Mouse (Mus musculus): ENCODE measurements at regions not wholly inside any gene's neighbourhood (a gene's known extent, or its start where the extent isn't known, plus 50 kb on each side); places are given as distances from the start of the nearest gene placed in this dataset.
A peak's percentile ranks its signal among the peaks of the same experiment; 100 is the strongest.

DNA sequence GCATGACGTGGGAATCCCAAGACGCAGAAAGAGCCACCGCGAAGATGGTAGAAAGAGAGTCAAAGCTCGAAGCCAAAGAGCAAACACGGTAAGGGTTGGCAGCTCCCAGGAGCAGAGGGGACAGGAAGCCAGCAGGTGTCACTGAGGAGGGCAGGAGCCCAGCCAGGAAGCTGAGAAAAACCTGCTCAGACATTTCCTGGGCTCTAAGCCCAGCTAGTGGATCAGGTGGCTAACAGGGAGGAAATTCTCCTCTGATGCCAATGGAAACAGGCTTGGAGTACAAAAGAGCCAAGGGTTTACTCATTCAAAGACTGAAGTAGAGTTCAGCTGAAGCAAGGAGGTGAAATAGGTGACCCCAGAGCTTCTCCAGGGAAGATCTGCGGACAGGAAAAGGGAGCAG lies 368.9 kb downstream of the Nkx6-1 start:
- DNase-seq (ENCODE audit: low spot score) (peak; percentile 41), ATAC-seq (replicated peaks; ENCODE audit: low FRiP score, low TSS enrichment, low read depth) (no peak)
- Histone ChIP-seq H3K4me2 (ENCODE audit: low read length) (no peak overlapping the region), H3K36me3 (ENCODE audit: control insufficient read depth, insufficient read depth, low read length) (no peaks in the 10 kb centered on the region), H3K4me1 (replicated peaks; ENCODE audit: control insufficient read depth, insufficient read depth, low read length) (no peaks in the 10 kb centered on the region), H3K9me3 (ENCODE audit: control insufficient read depth, low read length) (no peaks in the 10 kb centered on the region), H3K27ac (ENCODE audit: low read depth) (no peak overlapping the region), H3K27me3 (replicated peaks; ENCODE audit: control insufficient read depth, insufficient read depth, low read length) (no peaks in the 10 kb centered on the region), H3K4me3 (ENCODE audit: low read depth, low read length) (no peak overlapping the region), H3K9ac (ENCODE audit: low read length) (no peak overlapping the region)
- WGBS = 68% methylated on average over 7 of the region's 7 CpGs

DNA sequence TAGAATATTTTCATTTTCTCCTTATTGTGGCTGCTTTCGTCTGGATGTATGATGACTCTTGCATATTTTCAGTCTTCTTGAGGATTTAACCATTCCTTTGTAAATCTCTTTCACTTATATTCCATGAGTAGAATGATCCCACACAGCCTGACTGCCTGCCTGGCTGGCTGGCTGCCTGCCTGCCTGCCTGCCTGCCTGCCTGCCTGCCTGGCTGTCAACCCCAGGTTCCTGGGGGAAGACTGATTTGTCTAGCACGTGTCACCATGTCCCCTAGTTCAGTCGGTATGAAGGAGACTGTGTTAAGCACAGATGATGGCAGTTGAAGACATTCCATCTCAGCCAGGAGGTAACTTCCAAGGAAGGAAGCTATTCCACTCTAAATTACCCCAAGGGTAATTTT lies 370.8 kb downstream of the Nkx6-1 start:
- Histone ChIP-seq H3K9ac (ENCODE audit: low read length) (no peak overlapping the region), H3K4me1 (replicated peaks; ENCODE audit: control insufficient read depth, insufficient read depth, low read length) (no peaks in the 10 kb centered on the region), H3K36me3 (ENCODE audit: control insufficient read depth, insufficient read depth, low read length) (no peaks in the 10 kb centered on the region), H3K27me3 (replicated peaks; ENCODE audit: control insufficient read depth, insufficient read depth, low read length) (no peaks in the 10 kb centered on the region), H3K4me3 (ENCODE audit: low read depth, low read length) (no peak overlapping the region), H3K9me3 (ENCODE audit: control insufficient read depth, low read length) (no peaks in the 10 kb centered on the region), H3K4me2 (ENCODE audit: low read length) (no peak overlapping the region), H3K27ac (ENCODE audit: low read depth) (no peak overlapping the region)
- WGBS = 74% methylated on average over 3 of the region's 3 CpGs
- ATAC-seq (replicated peaks; ENCODE audit: low FRiP score, low TSS enrichment, low read depth) = no peak
- no peak for DNase-seq (ENCODE audit: low spot score)

DNA sequence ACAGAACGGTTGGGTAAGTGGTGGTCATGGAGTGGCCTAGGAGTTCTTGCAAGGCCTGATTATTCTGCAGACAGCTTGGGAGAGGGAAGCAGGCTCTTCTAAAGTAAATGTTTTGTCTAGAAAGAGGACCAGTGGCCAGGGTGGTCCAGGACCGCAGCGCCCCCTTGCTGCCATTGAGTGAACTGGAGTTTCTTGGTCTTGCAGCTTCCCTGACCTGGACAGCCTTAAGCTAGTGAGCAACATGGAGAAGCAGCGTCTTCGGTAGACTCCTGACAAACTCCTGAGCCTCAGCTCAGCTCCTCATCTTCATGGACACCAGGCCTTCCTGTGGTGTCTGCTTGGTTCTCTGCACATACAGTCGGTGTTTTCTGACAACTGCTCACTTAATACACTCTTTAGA lies 376.4 kb downstream of the Nkx6-1 start:
- Histone ChIP-seq H3K4me2 (ENCODE audit: low read length) (no peak overlapping the region), H3K4me1 (replicated peaks; ENCODE audit: control insufficient read depth, insufficient read depth, low read length) (no peaks in the 10 kb centered on the region), H3K36me3 (ENCODE audit: control insufficient read depth, insufficient read depth, low read length) (no peaks in the 10 kb centered on the region), H3K9me3 (ENCODE audit: control insufficient read depth, low read length) (no peaks in the 10 kb centered on the region), H3K27me3 (replicated peaks; ENCODE audit: control insufficient read depth, insufficient read depth, low read length) (no peaks in the 10 kb centered on the region), H3K27ac (ENCODE audit: low read depth) (no peak overlapping the region), H3K9ac (ENCODE audit: low read length) (no peak overlapping the region), H3K4me3 (ENCODE audit: low read depth, low read length) (no peak overlapping the region)
- 55% methylated on average over 6 of the region's 6 CpGs for WGBS
- DNase-seq (ENCODE audit: low spot score) (peak; percentile 57), ATAC-seq (replicated peaks; ENCODE audit: low FRiP score, low TSS enrichment, low read depth) (no peak)

GRCm38 (mm10) chr5:101285941-101286340 lies 378.9 kb downstream of the Nkx6-1 start:
- Histone ChIP-seq H3K27ac (ENCODE audit: low read depth) (no peak overlapping the region), H3K4me3 (ENCODE audit: low read depth, low read length) (no peak overlapping the region), H3K4me1 (replicated peaks; ENCODE audit: control insufficient read depth, insufficient read depth, low read length) (no peaks in the 10 kb centered on the region), H3K4me2 (ENCODE audit: low read length) (no peak overlapping the region), H3K27me3 (replicated peaks; ENCODE audit: control insufficient read depth, insufficient read depth, low read length) (no peaks in the 10 kb centered on the region), H3K9me3 (ENCODE audit: control insufficient read depth, low read length) (no peaks in the 10 kb centered on the region), H3K36me3 (ENCODE audit: control insufficient read depth, insufficient read depth, low read length) (no peaks in the 10 kb centered on the region), H3K9ac (ENCODE audit: low read length) (no peak overlapping the region)
- ATAC-seq (replicated peaks; ENCODE audit: low FRiP score, low TSS enrichment, low read depth) (no peak), DNase-seq (ENCODE audit: low spot score) (no peak)
- 46% methylated on average over 7 of the region's 7 CpGs for WGBS

DNA sequence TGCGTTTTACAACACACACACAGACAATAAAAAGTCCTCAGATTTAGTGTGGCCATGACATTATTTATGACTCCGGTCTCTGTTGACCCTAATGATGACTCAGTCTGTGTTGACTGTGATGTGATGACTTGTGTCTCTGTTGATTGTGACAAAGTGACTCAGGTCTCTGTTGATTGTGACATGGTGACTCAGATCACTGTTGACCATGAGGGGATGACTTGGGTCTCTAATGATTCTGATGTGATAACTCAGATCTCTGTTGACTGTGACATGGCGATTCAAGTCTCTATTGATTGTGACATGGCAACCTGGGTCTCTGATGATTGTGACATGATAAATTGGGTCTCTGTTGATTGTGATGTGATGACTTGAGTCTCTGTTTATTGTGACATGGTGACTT lies 405.0 kb downstream of the Gpat3 start:
- 77% methylated on average over 3 of the region's 3 CpGs for WGBS
- DNase-seq (ENCODE audit: low spot score) (no peak), ATAC-seq (replicated peaks; ENCODE audit: low FRiP score, low TSS enrichment, low read depth) (no peak)
- Histone ChIP-seq H3K27me3 (replicated peaks; ENCODE audit: control insufficient read depth, insufficient read depth, low read length) (no peaks in the 10 kb centered on the region), H3K27ac (ENCODE audit: low read depth) (no peak overlapping the region), H3K36me3 (ENCODE audit: control insufficient read depth, insufficient read depth, low read length) (no peaks in the 10 kb centered on the region), H3K9ac (ENCODE audit: low read length) (no peak overlapping the region), H3K9me3 (ENCODE audit: control insufficient read depth, low read length) (no peaks in the 10 kb centered on the region), H3K4me3 (ENCODE audit: low read depth, low read length) (no peak overlapping the region), H3K4me1 (replicated peaks; ENCODE audit: control insufficient read depth, insufficient read depth, low read length) (no peaks in the 10 kb centered on the region), H3K4me2 (ENCODE audit: low read length) (no peak overlapping the region)

DNA sequence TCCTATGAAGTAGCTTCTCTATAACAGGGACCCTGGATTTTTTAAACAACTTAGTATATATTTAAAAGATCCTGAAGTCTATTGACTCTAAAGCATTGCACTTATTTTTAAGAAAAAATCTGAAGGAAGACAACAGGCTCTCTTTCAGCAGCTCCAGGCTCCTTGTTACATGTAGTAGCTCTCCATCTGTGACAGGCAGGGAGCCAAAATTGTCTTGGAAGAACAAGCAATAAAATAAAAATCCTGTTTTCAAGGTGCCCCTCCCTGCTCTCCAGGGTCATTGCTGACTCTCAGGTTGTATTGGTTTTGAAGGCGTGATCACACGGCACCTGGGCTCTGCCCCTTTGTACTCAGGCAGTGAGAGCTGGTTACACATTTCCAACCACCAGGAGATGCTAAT lies 397.1 kb downstream of the Gpat3 start:
- H3K36me3 ChIP-seq (ENCODE audit: control insufficient read depth, insufficient read depth, low read length) = no peaks in the 10 kb centered on the region
- H3K9ac ChIP-seq (ENCODE audit: low read length) = no peak overlapping the region
- H3K4me3 ChIP-seq (ENCODE audit: low read depth, low read length) = no peak overlapping the region
- peaks cover 4% of the 10 kb centered on the region; the same call in 1 of the 2 replicates for H3K4me1 ChIP-seq (replicated peaks; ENCODE audit: control insufficient read depth, insufficient read depth, low read length)
- no peak overlapping the region for H3K27ac ChIP-seq (ENCODE audit: low read depth)
- H3K9me3 ChIP-seq (ENCODE audit: control insufficient read depth, low read length) = no peaks in the 10 kb centered on the region
- H3K4me2 ChIP-seq (ENCODE audit: low read length) = no peak overlapping the region
- whole genome bisulfite sequencing = 67% methylated on average over 2 of the region's 2 CpGs
- ATAC-seq (replicated peaks; ENCODE audit: low FRiP score, low TSS enrichment, low read depth) (no peak), DNase-seq (ENCODE audit: low spot score) (no peak)
- H3K27me3 ChIP-seq (replicated peaks; ENCODE audit: control insufficient read depth, insufficient read depth, low read length) = no peaks in the 10 kb centered on the region

GRCm38 (mm10) chr5:101239298-101240118 lies 394.0 kb downstream of the Gpat3 start:
- WGBS = 37% methylated on average over 16 of the region's 16 CpGs

DNA sequence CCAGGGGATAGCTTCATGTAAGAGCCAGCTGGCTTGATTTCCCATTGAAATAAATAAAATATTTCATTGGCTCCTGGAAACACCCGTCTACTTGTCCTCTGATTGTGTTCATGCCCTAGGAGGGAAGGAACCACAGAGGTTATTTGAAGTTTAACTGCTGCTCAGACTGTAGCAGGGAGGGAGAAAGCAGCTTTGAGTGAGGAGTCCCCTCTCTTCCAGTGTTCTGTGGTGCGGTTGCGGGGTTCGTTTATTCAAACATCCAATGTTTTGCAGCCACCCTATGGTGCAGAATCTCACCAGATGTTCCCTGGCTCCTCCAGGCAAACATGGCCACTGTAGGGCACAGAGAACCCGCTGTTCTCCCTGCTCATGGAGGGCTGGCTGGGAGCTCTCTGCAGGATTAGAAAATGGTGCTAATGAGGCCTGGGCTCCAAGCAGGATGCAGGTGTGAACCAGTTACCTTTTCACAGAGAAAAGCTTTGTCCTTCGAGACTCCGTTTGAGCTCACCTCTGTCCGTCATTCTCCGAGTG lies 390.7 kb downstream of the Gpat3 start:
- peaks cover 4% of the 10 kb centered on the region; the same call in 1 of the 2 replicates for H3K4me1 ChIP-seq (replicated peaks; ENCODE audit: control insufficient read depth, insufficient read depth, low read length)
- no peaks in the 10 kb centered on the region for H3K9me3 ChIP-seq (ENCODE audit: control insufficient read depth, low read length)
- no peak overlapping the region for H3K9ac ChIP-seq (ENCODE audit: low read length)
- no peak overlapping the region for H3K27ac ChIP-seq (ENCODE audit: low read depth)
- no peak overlapping the region for H3K4me2 ChIP-seq (ENCODE audit: low read length)
- no peaks in the 10 kb centered on the region for H3K36me3 ChIP-seq (ENCODE audit: control insufficient read depth, insufficient read depth, low read length)
- H3K4me3 ChIP-seq (ENCODE audit: low read depth, low read length) = no peak overlapping the region
- DNase-seq (ENCODE audit: low spot score) (no peak), ATAC-seq (replicated peaks; ENCODE audit: low FRiP score, low TSS enrichment, low read depth) (no peak)
- 64% methylated on average over 9 of the region's 9 CpGs for WGBS
- H3K27me3 ChIP-seq (replicated peaks; ENCODE audit: control insufficient read depth, insufficient read depth, low read length) = no peaks in the 10 kb centered on the region

More at GRCm38 (mm10) chr5:101239298-101240118, 394.0 kb downstream of the Gpat3 start:
- H3K9ac ChIP-seq (ENCODE audit: low read length) = 0 out of 2 replicates have a peak overlapping the region, but pooled peaks have one; percentile 8
- peaks cover 4% of the 10 kb centered on the region; the same call in 1 of the 2 replicates for H3K4me1 ChIP-seq (replicated peaks; ENCODE audit: control insufficient read depth, insufficient read depth, low read length)
- H3K36me3 ChIP-seq (ENCODE audit: control insufficient read depth, insufficient read depth, low read length) = no peaks in the 10 kb centered on the region
- H3K27me3 ChIP-seq (replicated peaks; ENCODE audit: control insufficient read depth, insufficient read depth, low read length) = no peaks in the 10 kb centered on the region
- peak overlapping the region; percentile 50 for H3K4me2 ChIP-seq (ENCODE audit: low read length)
- H3K4me3 ChIP-seq (ENCODE audit: low read depth, low read length) = peak overlapping the region; percentile 31
- ATAC-seq (replicated peaks; ENCODE audit: low FRiP score, low TSS enrichment, low read depth) (no peak), DNase-seq (ENCODE audit: low spot score) (peak; percentile 57)
- H3K27ac ChIP-seq (ENCODE audit: low read depth) = no peak overlapping the region
- no peaks in the 10 kb centered on the region for H3K9me3 ChIP-seq (ENCODE audit: control insufficient read depth, low read length)

- Histone ChIP-seq H3K27ac (ENCODE audit: low read depth) (no peak overlapping the region), H3K9ac (ENCODE audit: low read length) (no peak overlapping the region), H3K27me3 (replicated peaks; ENCODE audit: control insufficient read depth, insufficient read depth, low read length) (no peaks in the 10 kb centered on the region), H3K4me3 (ENCODE audit: low read depth, low read length) (no peak overlapping the region), H3K9me3 (ENCODE audit: control insufficient read depth, low read length) (no peaks in the 10 kb centered on the region), H3K4me2 (ENCODE audit: low read length) (no peak overlapping the region), H3K4me1 (replicated peaks; ENCODE audit: control insufficient read depth, insufficient read depth, low read length) (no peaks in the 10 kb centered on the region), H3K36me3 (ENCODE audit: control insufficient read depth, insufficient read depth, low read length) (no peaks in the 10 kb centered on the region)
- 83% methylated on average over 10 of the region's 10 CpGs for WGBS
- DNase-seq (ENCODE audit: low spot score) (no peak), ATAC-seq (replicated peaks; ENCODE audit: low FRiP score, low TSS enrichment, low read depth) (no peak)
Observed at GRCm38 (mm10) chr5:101222390-101222789, 376.9 kb downstream of the Gpat3 start.
